Comparison of ENCODE assay signal across 8 mouse cellular contexts in genomic region chr8:47713171-47713663, GRCm38 (mm10). TPM values are rescaled to one million over a fixed set of nuclear protein-coding genes. Genes with fewer than 3 reads are reported as not detected.
A peak's percentile ranks its signal among the peaks of the same experiment; 100 is the strongest.
DNase-seq lines count a peak whose midpoint lies in the region; ATAC-seq and TF ChIP-seq lines count a peak whose summit lies in the region.

No protein-coding gene starts in this region.

- H3K36me3 ChIP-seq in liver, adult 2 months (ENCODE audit: control insufficient read depth, insufficient read depth, low read length): peaks cover 18% of the 10 kb centered on the region

- no peak for TF ChIP-seq CTCF in liver, adult 2 months (IDR thresholded peaks at IDR 0.05; ENCODE audit: low read depth, low read length)

- no peak for TF ChIP-seq POLR2A in liver, adult 2 months (IDR thresholded peaks at IDR 0.05; ENCODE audit: extremely low read depth, insufficient read depth, low read length)

- under 1% methylated on average over 44 of the region's 44 CpGs for WGBS in liver, adult 2 months

- peak overlapping the region; percentile 97 for H3K4me3 ChIP-seq in liver, adult 2 months (ENCODE audit: insufficient read depth, low read depth, low read length)

- H3K27ac ChIP-seq in liver, adult 2 months (replicated peaks; ENCODE audit: insufficient read depth, low read depth, low read length): peak overlapping the region; percentile 92

- DNase-seq in cerebellum, adult 11-12 months: no peak
- DNase-seq in 3134 (ENCODE audit: extremely low read depth, insufficient read length, low spot score) (peak; percentile 80), adipocyte (ENCODE audit: low spot score) (no peak)
- peak; percentile 42 for DNase-seq in c-Kit-positive CD71-positive TER-119-negative erythroid progenitor cells, embryonic 14.5 days (ENCODE audit: low read depth)
- peak; percentile 72 for DNase-seq in liver, adult 2 months (ENCODE audit: extremely low read depth, low read depth, low spot score)

- no peaks in the 10 kb centered on the region for H3K27me3 ChIP-seq in liver, adult 2 months (ENCODE audit: control insufficient read depth, insufficient read depth, low read length)

- peaks cover 12% of the 10 kb centered on the region for H3K4me1 ChIP-seq in liver, adult 2 months (ENCODE audit: control insufficient read depth, insufficient read depth, low read length)

- H3K9ac ChIP-seq in liver, adult 2 months (ENCODE audit: low read depth, low read length): peak overlapping the region; percentile 96

- H3K79me2 ChIP-seq in liver, adult 2 months (ENCODE audit: control insufficient read depth, insufficient read depth, low read length): peaks cover 12% of the 10 kb centered on the region; the same call in 1 of the 2 replicates

- ATAC-seq in cerebellum, adult (ENCODE audit: insufficient number of reproducible peaks, low FRiP score, low TSS enrichment): peak; percentile 32
- peak; percentile 8 to 40 for ATAC-seq in hematopoietic stem cell, adult 5-6 weeks (replicated peaks in 1 of 2; ENCODE audit: insufficient read depth in 1 of 2, low FRiP score in 2 of 2, low TSS enrichment in 1 of 2, low read depth in 1 of 2, poor library complexity in 2 of 2, severe bottlenecking in 2 of 2)
- ATAC-seq in monocyte, adult 5-6 weeks (replicated peaks; ENCODE audit: insufficient number of reproducible peaks, low FRiP score, low TSS enrichment, poor library complexity, severe bottlenecking): 0 out of 2 replicates have a peak, but pooled peaks have one; percentile 23

RNA-seq across cellular contexts. Expression of gene Cdkn2aip, which starts 0.5 kb away (rescaled TPM):
- total RNA-seq in hematopoietic stem cell, adult 5-6 weeks (2017): 37.6 and 41.6 TPM in 2 replicates
- 12.1 and 15.0 TPM in 2 replicates for total RNA-seq in liver, adult 2 months (2014; rRNA removed)
- 7.3 and 8.3 TPM in 2 replicates for polyA plus RNA-seq in liver, adult 2 months (2012; rRNA removed)
- total RNA-seq in monocyte, adult 5-6 weeks (2017): 33.0 to 35.9 TPM (median 35.4 TPM) in 3 replicates

RNA-seq across cellular contexts. Expression of gene Ing2, which starts 37.9 kb away (rescaled TPM):
- 89.2 and 90.7 TPM in 2 replicates for total RNA-seq in hematopoietic stem cell, adult 5-6 weeks (2017)
- 6.1 and 11.4 TPM in 2 replicates for total RNA-seq in liver, adult 2 months (2014; rRNA removed)
- 1.6 and 2.6 TPM in 2 replicates for polyA plus RNA-seq in liver, adult 2 months (2012; rRNA removed)
- total RNA-seq in monocyte, adult 5-6 weeks (2017): 32.9 to 78.1 TPM (median 39.0 TPM) in 3 replicates

Comparison
In these comparisons a context has a peak if more than half of its experiments do, and no peak if none do; other contexts are left out.
1. DNase-seq: peak in 3134 (single experiment), c-Kit-positive CD71-positive TER-119-negative erythroid progenitor cells, embryonic 14.5 days (single experiment) and liver, adult 2 months (single experiment); none in cerebellum, adult 11-12 months (single experiment) and adipocyte (single experiment).
2. Peak in every context shown above with its lines, with median percentiles within 50 percentile points of each other: ATAC-seq.